Comparison of ENCODE assay signal across 12 mouse cellular contexts in genomic region chr10:17683852-17684428, GRCm38 (mm10). TPM values are rescaled to one million over a fixed set of nuclear protein-coding genes. Genes with fewer than 3 reads are reported as not detected.
A peak's percentile ranks its signal among the peaks of the same experiment; 100 is the strongest.
DNase-seq lines count a peak whose midpoint lies in the region; ATAC-seq and TF ChIP-seq lines count a peak whose summit lies in the region.
"Had no signal": no experiment of that assay in that cellular context is flagged by ENCODE, and none has a peak within 500 bp of the region (broad histone marks: within the 10 kb centered on the region; RNA-seq: fewer than 3 reads in every experiment).

No protein-coding gene starts in this region.

- 0 out of 2 replicates have a peak, but pooled peaks cover 4% of the 10 kb centered on the region for H3K4me1 ChIP-seq in intestine, postnatal 0 days (replicated peaks; ENCODE audit: control insufficient read depth, insufficient read depth, low read length)
- peaks cover 7% of the 10 kb centered on the region for H3K4me1 ChIP-seq in heart, embryonic 10.5 days
- H3K4me1 ChIP-seq: limb, embryonic 12.5 days; midbrain, embryonic 10.5 days had no signal

- peak; percentile 34 for DNase-seq in CD4-positive helper T cell, adult 2 months (ENCODE audit: low read depth, low spot score)
- DNase-seq in NIH3T3 (ENCODE audit: low read depth) = peak; percentile 13
- no peak for DNase-seq in layer of hippocampus, adult 11-12 months (ENCODE audit: low spot score)
- no peak for DNase-seq in heart, embryonic 10.5 days (ENCODE audit: low spot score)
- DNase-seq in lung, postnatal 25 days (ENCODE audit: low spot score) = no peak
- no peak for DNase-seq in adrenal gland, postnatal 14 days
- DNase-seq: embryo, embryonic 11 days had no signal

- no peak overlapping the region for H3K9ac ChIP-seq in intestine, postnatal 0 days (ENCODE audit: low read depth, low read length)
- H3K9ac ChIP-seq: limb, embryonic 12.5 days had no signal

- ATAC-seq in intestine, postnatal 0 days = peak; percentile 74
- ATAC-seq in megakaryocyte-erythroid progenitor cell, adult 5-6 weeks (replicated peaks; ENCODE audit: low FRiP score, low TSS enrichment, poor library complexity, severe bottlenecking) = peak; percentile 37; the same call in 1 of the 2 replicates

- H3K27me3 ChIP-seq in intestine, postnatal 0 days (replicated peaks; ENCODE audit: control insufficient read depth, insufficient read depth, low read length) = no peaks in the 10 kb centered on the region
- no peaks in the 10 kb centered on the region for H3K27me3 ChIP-seq in heart, embryonic 10.5 days (ENCODE audit: insufficient read depth, poor library complexity, severe bottlenecking)
- H3K27me3 ChIP-seq: limb, embryonic 12.5 days had no signal

- H3K36me3 ChIP-seq in intestine, postnatal 0 days (ENCODE audit: control insufficient read depth, insufficient read depth) = no peaks in the 10 kb centered on the region
- H3K36me3 ChIP-seq in heart, embryonic 10.5 days = no peaks in the 10 kb centered on the region
- H3K36me3 ChIP-seq: limb, embryonic 12.5 days; midbrain, embryonic 10.5 days had no signal

- WGBS in intestine, postnatal 0 days = 29% methylated on average over 6 of the region's 6 CpGs
- WGBS in heart, embryonic 10.5 days = 53% methylated on average over 6 of the region's 6 CpGs

- no peak for TF ChIP-seq CTCF in intestine, postnatal 0 days (IDR thresholded peaks at IDR 0.05; ENCODE audit: low read depth)

- H3K4me3 ChIP-seq in intestine, postnatal 0 days (ENCODE audit: low read depth, low read length) = no peak overlapping the region
- H3K4me3 ChIP-seq in heart, embryonic 10.5 days = no peak overlapping the region
- H3K4me3 ChIP-seq: limb, embryonic 12.5 days; midbrain, embryonic 10.5 days had no signal

- H3K27ac ChIP-seq in intestine, postnatal 0 days (ENCODE audit: low read depth, low read length) = peak overlapping the region; percentile 21; the same call in 1 of the 2 replicates
- H3K27ac ChIP-seq in heart, embryonic 10.5 days = no peak overlapping the region
- H3K27ac ChIP-seq: kidney, postnatal 0 days; limb, embryonic 12.5 days; midbrain, embryonic 10.5 days had no signal

- H3K4me2 ChIP-seq in intestine, postnatal 0 days (replicated peaks; ENCODE audit: low read depth) = peak overlapping the region; percentile 38
- H3K4me2 ChIP-seq: limb, embryonic 12.5 days had no signal

- no peaks in the 10 kb centered on the region for H3K9me3 ChIP-seq in intestine, postnatal 0 days (ENCODE audit: control insufficient read depth)
- H3K9me3 ChIP-seq in heart, embryonic 10.5 days = no peaks in the 10 kb centered on the region
- H3K9me3 ChIP-seq: limb, embryonic 12.5 days; midbrain, embryonic 10.5 days had no signal

RNA-seq across cellular contexts. Expression of gene Cited2, which starts 39.1 kb away (rescaled TPM):
- 41.8 and 47.0 TPM in 2 replicates for polyA plus RNA-seq in intestine, postnatal 0 days (2015; fragmentation: Nextera tagmentation; extraction: Ambion mirVana)
- total RNA-seq in megakaryocyte-erythroid progenitor cell, adult 5-6 weeks (2014; fragmentation: Nextera tagmentation) = 10.1 and 13.7 TPM in 2 replicates
- 10.1 and 36.8 TPM in 2 replicates for total RNA-seq in megakaryocyte-erythroid progenitor cell, adult 5-6 weeks (2017)
- polyA plus RNA-seq in heart, embryonic 10.5 days (2016; fragmentation: Nextera tagmentation; extraction: Ambion mirVana) = 40.4 and 60.1 TPM in 2 replicates
- 75.6 and 77.2 TPM in 2 replicates for total RNA-seq in adrenal gland, postnatal 14 days (2021)

Comparison
In these comparisons a context has a peak if more than half of its experiments do, and no peak if none do; other contexts are left out.
1. DNase-seq: peak in CD4-positive helper T cell, adult 2 months (single experiment) and NIH3T3 (single experiment); none in layer of hippocampus, adult 11-12 months (single experiment), heart, embryonic 10.5 days (single experiment), lung, postnatal 25 days (single experiment) and adrenal gland, postnatal 14 days (single experiment).